Mouse (Mus musculus) limb, embryonic 13.5 days (tissue): ENCODE measurements around the gene Csad. TPM values are rescaled to one million over a fixed set of nuclear protein-coding genes. Genes with fewer than 3 reads are reported as not detected.

Experiments used
- ATAC-seq: fragments of 200-750 bp; cut with Nextera tagmentation; 2 replicates; pipeline ENCODE4 v1.8.0; 2017; ENCODE audit warnings: low read depth, moderate number of reproducible peaks, moderate TSS enrichment; ENCODE audit not compliant: low FRiP score
- H3K27ac ChIP-seq: fragments of 300-500 bp; sonication (generic); 2 replicates; pipeline ENCODE4 v1.5.1; 2015; ENCODE audit warnings: inconsistent platforms, mild to moderate bottlenecking, moderate library complexity
- H3K27me3 ChIP-seq: fragments of 300-500 bp; sonication (generic); 2 replicates; pipeline ENCODE4 v1.6.1; 2015; ENCODE audit warnings: mild to moderate bottlenecking, inconsistent platforms
- H3K36me3 ChIP-seq: fragments of 300-500 bp; sonication (generic); 2 replicates; pipeline ENCODE4 v1.6.1; 2015; ENCODE audit warnings: inconsistent platforms, mild to moderate bottlenecking, moderate library complexity
- H3K4me1 ChIP-seq: fragments of 300-500 bp; sonication (generic); 2 replicates; pipeline ENCODE4 v1.6.1; 2015; ENCODE audit warnings: inconsistent platforms
- H3K4me2 ChIP-seq: fragments of 300-500 bp; sonication (generic); replicated peaks from 2 replicates; pipeline ENCODE4 v1.6.1; 2015; ENCODE audit warnings: inconsistent platforms, mild to moderate bottlenecking, moderate library complexity
- H3K4me3 ChIP-seq: fragments of 300-500 bp; sonication (generic); 2 replicates; pipeline ENCODE4 v1.5.1; 2015; ENCODE audit warnings: moderate library complexity, mild to moderate bottlenecking, inconsistent platforms
- H3K9ac ChIP-seq: fragments of 300-500 bp; sonication (generic); 2 replicates; pipeline ENCODE4 v1.6.1; 2015; ENCODE audit warnings: mild to moderate bottlenecking, inconsistent platforms
- H3K9me3 ChIP-seq: fragments of 300-500 bp; sonication (generic); 2 replicates; pipeline ENCODE4 v1.6.1; 2016; ENCODE audit warnings: inconsistent platforms
- WGBS: fragments of 180-500 bp; shearing (Covaris S2); methylation state at CpG from one replicate; pipeline ENCODE4 v1.1.7; 2015; 5-methylcytosine and 5-hydroxymethylcytosine counted together
- polyA plus RNA-seq: library from polyadenylated mRNA; unstranded; fragments of >200 nt; fragmentation: Nextera tagmentation; extraction: Ambion mirVana; gene quantifications from 2 replicates; pipeline ENCODE4 v1.2.1, GENCODE M21; 2015

Csad gene
- polyA plus RNA-seq, 1 experiment from 2014 or later: 82.1 TPM

GRCm38 (mm10) chr15:102210816-102211215 lies 6.3 kb upstream of the Csad start:
- Histone ChIP-seq H3K4me3 (no peak overlapping the region), H3K4me2 (no peak overlapping the region), H3K36me3 (peaks cover 93% of the 10 kb centered on the region), H3K27me3 (no peaks in the 10 kb centered on the region), H3K9me3 (no peaks in the 10 kb centered on the region), H3K27ac (no peak overlapping the region), H3K4me1 (peaks cover 19% of the 10 kb centered on the region), H3K9ac (no peak overlapping the region)
- no peak for ATAC-seq
- 91% methylated on average over 4 of the region's 4 CpGs for WGBS

DNA sequence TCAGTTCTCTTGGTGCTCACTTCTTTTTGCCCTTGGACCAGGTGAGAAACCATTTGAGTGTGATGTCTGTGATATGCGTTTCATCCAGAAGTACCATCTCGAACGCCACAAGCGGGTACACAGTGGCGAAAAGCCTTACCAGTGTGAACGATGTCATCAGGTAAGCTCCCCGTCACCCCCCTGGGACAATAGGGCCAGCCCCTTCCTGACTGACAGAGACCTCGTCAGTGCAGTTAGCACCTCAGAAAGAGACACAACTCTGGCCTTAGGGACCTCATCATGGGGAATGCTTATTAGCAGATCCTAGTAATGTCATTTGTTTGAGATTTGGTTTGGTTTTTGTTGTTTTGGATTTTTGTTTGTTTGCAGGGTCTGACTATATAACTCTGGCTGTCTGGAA lies 4.6 kb upstream of the Csad start:
- H3K4me1 ChIP-seq: peaks cover 34% of the 10 kb centered on the region
- no peak overlapping the region for H3K4me2 ChIP-seq
- no peak overlapping the region for H3K4me3 ChIP-seq
- no peak overlapping the region for H3K9ac ChIP-seq
- H3K27ac ChIP-seq: no peak overlapping the region
- WGBS: 86% methylated on average over 8 of the region's 8 CpGs
- no peaks in the 10 kb centered on the region for H3K27me3 ChIP-seq
- ATAC-seq: no peak
- no peaks in the 10 kb centered on the region for H3K9me3 ChIP-seq
- H3K36me3 ChIP-seq: peaks cover 84% of the 10 kb centered on the region

DNA sequence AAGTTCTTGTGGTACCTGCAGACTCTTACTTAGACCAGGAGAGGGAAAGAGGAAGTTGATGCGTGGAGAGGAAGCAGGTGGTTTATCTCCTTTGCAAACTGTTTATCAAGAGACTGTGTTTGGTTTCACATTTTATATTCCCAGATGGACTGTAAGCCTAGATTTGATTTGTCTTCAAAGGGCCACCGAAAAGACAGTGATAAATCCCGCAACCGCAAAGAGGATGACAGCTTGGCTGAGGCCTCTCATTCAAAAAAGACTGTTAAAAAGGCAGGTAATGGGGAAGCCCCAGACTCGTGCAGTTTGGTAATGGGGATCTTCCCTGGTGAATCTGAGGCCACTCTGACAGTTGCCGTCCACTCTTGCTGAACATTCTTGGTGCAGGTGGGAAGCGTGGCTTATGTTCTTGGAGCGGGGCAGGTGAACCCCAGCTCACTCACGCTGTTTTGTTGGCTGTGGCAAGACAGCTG lies 3.6 kb upstream of the Csad start:
- Histone ChIP-seq H3K4me1 (peaks cover 34% of the 10 kb centered on the region), H3K27me3 (no peaks in the 10 kb centered on the region), H3K36me3 (peaks cover 74% of the 10 kb centered on the region), H3K27ac (no peak overlapping the region), H3K4me2 (no peak overlapping the region), H3K4me3 (no peak overlapping the region), H3K9me3 (no peaks in the 10 kb centered on the region), H3K9ac (no peak overlapping the region)
- WGBS: 85% methylated on average over 9 of the region's 9 CpGs
- no peak for ATAC-seq

GRCm38 (mm10) chr15:102207351-102207750 lies 2.8 kb upstream of the Csad start:
- Histone ChIP-seq H3K4me2 (no peak overlapping the region), H3K27me3 (no peaks in the 10 kb centered on the region), H3K4me1 (peaks cover 38% of the 10 kb centered on the region), H3K27ac (no peak overlapping the region), H3K9me3 (no peaks in the 10 kb centered on the region), H3K9ac (0 out of 2 replicates have a peak overlapping the region, but pooled peaks have one; percentile 35), H3K4me3 (no peak overlapping the region), H3K36me3 (peaks cover 67% of the 10 kb centered on the region)
- WGBS: 91% methylated on average over 3 of the region's 3 CpGs
- no peak for ATAC-seq

DNA sequence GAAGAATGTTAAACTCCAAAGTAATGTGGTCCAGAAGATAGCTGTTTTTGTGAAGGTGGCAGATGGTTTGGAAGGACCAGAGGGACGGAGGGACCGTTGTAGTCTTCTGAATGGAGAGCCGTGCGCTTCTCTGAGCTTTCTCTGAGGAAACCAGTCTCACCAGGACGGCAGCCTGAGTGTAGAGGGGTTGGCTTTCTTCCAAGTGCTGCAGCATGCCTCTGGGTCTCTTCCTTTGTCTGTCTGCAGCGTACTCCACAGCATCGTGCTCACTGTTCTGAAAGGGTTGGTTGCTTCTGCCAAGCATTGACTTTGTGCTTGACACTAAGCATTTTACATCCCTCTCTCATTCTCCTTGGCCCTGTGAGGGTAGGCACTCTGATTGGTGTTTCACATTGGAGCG lies 1.3 kb upstream of the Csad start:
- Histone ChIP-seq H3K4me2 (peak overlapping the region; percentile 82), H3K36me3 (peaks cover 57% of the 10 kb centered on the region), H3K9me3 (no peaks in the 10 kb centered on the region), H3K4me3 (peak overlapping the region; percentile 82), H3K27ac (peak overlapping the region; percentile 100; the same call in 1 of the 2 replicates), H3K4me1 (peaks cover 40% of the 10 kb centered on the region), H3K9ac (peak overlapping the region; percentile 94), H3K27me3 (no peaks in the 10 kb centered on the region)
- WGBS: 53% methylated on average over 8 of the region's 8 CpGs
- ATAC-seq: no peak

DNA sequence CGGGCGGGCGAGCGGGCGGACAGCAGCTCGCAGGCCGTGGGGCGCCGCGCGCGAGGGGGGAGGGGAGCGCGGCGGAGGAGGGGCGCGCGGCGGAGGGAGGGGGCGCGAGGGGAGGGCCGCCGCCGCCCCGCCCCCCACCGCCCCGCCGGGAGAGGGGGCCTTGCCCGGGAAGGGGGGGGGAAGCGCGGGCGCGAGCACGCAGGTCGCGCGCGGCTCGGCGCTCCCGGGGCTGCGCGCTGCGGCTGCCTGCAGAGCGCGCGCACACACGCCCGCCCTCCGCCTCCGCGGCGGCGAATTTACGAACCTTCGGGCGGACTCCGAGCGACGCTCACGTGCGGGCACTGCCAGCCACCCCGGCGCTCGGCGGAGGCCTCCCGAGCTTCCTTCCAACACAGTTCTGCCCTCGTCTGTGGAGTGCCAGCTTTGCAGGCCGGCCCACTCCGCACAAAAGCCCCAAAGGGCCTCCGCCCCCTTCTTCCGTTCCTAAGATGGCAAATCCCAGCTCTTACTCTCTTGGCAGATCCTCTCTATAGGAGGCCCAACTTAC lies 616 bp downstream of the Csad start:
- under 1% methylated on average over 18 of the region's 72 CpGs for WGBS
- Histone ChIP-seq H3K4me3 (peak overlapping the region; percentile 82), H3K27me3 (no peaks in the 10 kb centered on the region), H3K9ac (peak overlapping the region; percentile 94), H3K27ac (peak overlapping the region; percentile 100), H3K4me2 (peak overlapping the region; percentile 82), H3K9me3 (no peaks in the 10 kb centered on the region), H3K36me3 (peaks cover 53% of the 10 kb centered on the region), H3K4me1 (peaks cover 40% of the 10 kb centered on the region)
- ATAC-seq: peak; percentile 26

GRCm38 (mm10) chr15:102202971-102203834 lies 1.3 kb downstream of the Csad start, which contains the start of gene Zfp740:
Zfp740 (plus strand) TSS chr15:102203249.
- Histone ChIP-seq H3K27ac (peak within 1 kb of the TSS; percentile 100), H3K4me1 (peaks cover 40% of the 10 kb centered on the region), H3K4me2 (peak within 1 kb of the TSS; percentile 82), H3K9ac (peak within 1 kb of the TSS; percentile 94), H3K27me3 (no peaks in the 10 kb centered on the region), H3K9me3 (no peaks in the 10 kb centered on the region), H3K36me3 (peaks cover 47% of the 10 kb centered on the region), H3K4me3 (peak within 1 kb of the TSS; percentile 82)
- peak; percentile 96 for ATAC-seq
- under 1% methylated on average over 39 of the region's 68 CpGs for WGBS

- ATAC-seq: no peak
- Histone ChIP-seq H3K4me1 (peaks cover 9% of the 10 kb centered on the region), H3K4me3 (no peak overlapping the region), H3K27ac (no peak overlapping the region), H3K9me3 (no peaks in the 10 kb centered on the region), H3K4me2 (no peak overlapping the region), H3K9ac (no peak overlapping the region), H3K36me3 (peaks cover 20% of the 10 kb centered on the region), H3K27me3 (no peaks in the 10 kb centered on the region)
- 78% methylated on average over 4 of the region's 4 CpGs for WGBS
Measured at GRCm38 (mm10) chr15:102198841-102199240, 5.7 kb downstream of the Csad start.

DNA sequence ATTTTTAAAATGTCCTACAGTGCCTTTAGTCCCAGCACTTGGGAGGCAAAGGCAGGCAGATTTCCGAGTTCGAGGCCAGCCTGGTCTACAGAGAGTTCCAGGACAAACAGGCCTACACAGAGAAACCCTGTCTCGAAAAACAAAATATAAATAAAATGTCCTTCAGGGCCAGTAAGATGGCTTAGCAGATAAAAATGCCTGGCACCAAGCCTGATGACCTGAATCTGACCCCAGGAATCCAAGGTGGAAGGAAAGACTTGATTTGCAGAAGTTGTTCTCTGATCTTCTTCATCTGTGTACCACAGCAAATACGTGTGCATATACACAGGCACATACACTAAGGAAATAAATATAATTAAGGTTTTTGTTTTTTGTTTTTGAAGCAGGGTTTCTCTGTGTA lies 9.2 kb downstream of the Csad start:
- H3K27ac ChIP-seq: no peak overlapping the region
- no peak overlapping the region for H3K4me2 ChIP-seq
- H3K4me3 ChIP-seq: no peak overlapping the region
- H3K27me3 ChIP-seq: no peaks in the 10 kb centered on the region
- peaks cover 15% of the 10 kb centered on the region for H3K36me3 ChIP-seq
- H3K4me1 ChIP-seq: 0 out of 2 replicates have a peak, but pooled peaks cover 5% of the 10 kb centered on the region
- 85% methylated on average over 4 of the region's 4 CpGs for WGBS
- H3K9ac ChIP-seq: no peak overlapping the region
- ATAC-seq: no peak
- H3K9me3 ChIP-seq: no peaks in the 10 kb centered on the region

DNA sequence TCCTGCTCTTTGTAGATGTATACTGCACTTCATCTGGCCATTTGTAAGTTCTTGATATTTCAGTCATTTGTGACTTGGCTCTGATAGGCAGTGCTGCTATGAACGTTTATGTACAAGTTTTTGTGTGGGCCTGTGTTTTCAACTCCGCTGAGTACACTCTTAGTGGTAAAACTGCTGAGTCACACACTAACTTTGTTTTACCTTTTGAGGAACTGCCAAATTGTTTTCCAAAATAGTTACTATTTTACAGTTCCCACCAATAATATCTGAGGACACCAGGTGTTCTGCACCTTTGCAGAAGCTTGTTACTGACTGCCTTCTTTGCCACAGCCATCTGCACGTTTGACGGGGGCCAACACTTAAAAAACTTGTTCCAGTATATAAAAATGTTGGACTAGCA lies 10.1 kb downstream of the Csad start:
- no peak for ATAC-seq
- no peak overlapping the region for H3K4me3 ChIP-seq
- WGBS: 78% methylated on average over 4 of the region's 4 CpGs
- H3K27me3 ChIP-seq: no peaks in the 10 kb centered on the region
- no peak overlapping the region for H3K4me2 ChIP-seq
- 0 out of 2 replicates have a peak, but pooled peaks cover 5% of the 10 kb centered on the region for H3K4me1 ChIP-seq
- no peak overlapping the region for H3K9ac ChIP-seq
- peaks cover 10% of the 10 kb centered on the region for H3K36me3 ChIP-seq
- no peaks in the 10 kb centered on the region for H3K9me3 ChIP-seq
- H3K27ac ChIP-seq: no peak overlapping the region

- 77% methylated on average over 4 of the region's 4 CpGs for WGBS
- ATAC-seq: no peak
- 0 out of 2 replicates have a peak, but pooled peaks cover 5% of the 10 kb centered on the region for H3K4me1 ChIP-seq
- peaks cover 4% of the 10 kb centered on the region for H3K36me3 ChIP-seq
- no peaks in the 10 kb centered on the region for H3K9me3 ChIP-seq
- no peak overlapping the region for H3K4me2 ChIP-seq
- H3K9ac ChIP-seq: no peak overlapping the region
- no peaks in the 10 kb centered on the region for H3K27me3 ChIP-seq
- H3K4me3 ChIP-seq: no peak overlapping the region
- H3K27ac ChIP-seq: no peak overlapping the region
Measured at GRCm38 (mm10) chr15:102193652-102194051, 10.9 kb downstream of the Csad start.

GRCm38 (mm10) chr15:102192820-102193386 lies 11.6 kb downstream of the Csad start:
- Histone ChIP-seq H3K27ac (no peak overlapping the region), H3K4me2 (no peak overlapping the region), H3K36me3 (peaks cover 7% of the 10 kb centered on the region), H3K4me3 (no peak overlapping the region), H3K9me3 (no peaks in the 10 kb centered on the region), H3K27me3 (no peaks in the 10 kb centered on the region), H3K4me1 (0 out of 2 replicates have a peak, but pooled peaks cover 5% of the 10 kb centered on the region), H3K9ac (0 out of 2 replicates have a peak overlapping the region, but pooled peaks have one; percentile 1)
- 73% methylated on average over 5 of the region's 5 CpGs for WGBS
- ATAC-seq: no peak
